Mouse (Mus musculus) CD8-positive naive resting alpha-beta T cell, adult 2 months (primary cell): Measurements from ENCODE around the gene Pip5k1b.

Experiments used
- DNase-seq, 2 experiments: peaks; one replicate each; pipeline ENCODE4 v3.0.0; 2022; ENCODE audit warnings: low read depth in 2 of 2, low spot score in 2 of 2

Pip5k1b gene

DNA sequence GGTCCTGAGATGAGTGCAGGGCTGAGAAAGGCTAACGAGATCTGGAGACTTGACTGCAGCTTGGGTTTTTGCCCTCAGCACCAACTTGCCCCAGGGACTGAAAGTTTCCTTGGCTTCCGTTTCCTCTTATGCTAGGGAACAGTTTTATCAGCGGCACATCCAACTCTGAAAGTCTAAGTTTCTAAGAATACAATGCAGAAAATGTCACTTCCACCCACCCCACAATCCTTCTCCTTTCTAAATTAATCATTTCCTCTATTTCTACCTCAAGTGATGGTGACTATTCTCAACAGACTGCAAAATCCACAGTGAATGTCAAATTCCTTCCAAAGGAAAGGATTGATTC, 138.0 kb downstream of the Pip5k1b start:
- no peak for DNase-seq

DNA sequence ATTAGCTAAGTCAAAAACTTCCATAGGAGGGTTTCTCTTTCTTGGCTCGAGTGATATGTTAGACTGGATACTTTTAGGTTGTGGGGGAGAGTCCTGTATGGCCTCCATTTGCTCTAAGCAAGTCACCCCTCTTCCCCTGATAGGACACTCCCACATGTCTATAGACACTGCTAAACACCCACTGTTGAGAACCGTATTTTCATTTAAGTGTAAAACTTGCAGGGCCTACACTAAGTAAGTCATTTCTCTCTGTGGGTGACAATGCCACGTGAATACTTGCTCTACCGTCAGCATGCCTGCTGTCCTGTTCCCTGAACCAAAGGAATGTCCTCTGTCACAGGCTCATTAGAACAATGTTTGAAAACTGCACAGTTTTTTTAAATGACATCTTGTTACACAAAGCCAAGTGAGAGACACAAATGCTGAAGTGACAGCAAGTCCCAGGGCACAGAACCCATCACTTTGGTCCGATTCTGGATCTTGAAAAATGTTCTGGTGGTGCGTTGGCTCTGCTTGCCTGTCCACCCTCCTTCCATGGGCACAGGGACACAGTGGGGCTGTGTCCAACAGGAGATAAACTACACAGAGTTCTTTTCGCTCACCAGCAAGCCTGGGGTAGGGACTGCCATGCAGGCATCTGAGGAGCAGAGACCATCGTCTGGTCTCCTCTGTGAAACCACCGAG, 138.6 kb downstream of the Pip5k1b start:
- DNase-seq, result no peak

DNA sequence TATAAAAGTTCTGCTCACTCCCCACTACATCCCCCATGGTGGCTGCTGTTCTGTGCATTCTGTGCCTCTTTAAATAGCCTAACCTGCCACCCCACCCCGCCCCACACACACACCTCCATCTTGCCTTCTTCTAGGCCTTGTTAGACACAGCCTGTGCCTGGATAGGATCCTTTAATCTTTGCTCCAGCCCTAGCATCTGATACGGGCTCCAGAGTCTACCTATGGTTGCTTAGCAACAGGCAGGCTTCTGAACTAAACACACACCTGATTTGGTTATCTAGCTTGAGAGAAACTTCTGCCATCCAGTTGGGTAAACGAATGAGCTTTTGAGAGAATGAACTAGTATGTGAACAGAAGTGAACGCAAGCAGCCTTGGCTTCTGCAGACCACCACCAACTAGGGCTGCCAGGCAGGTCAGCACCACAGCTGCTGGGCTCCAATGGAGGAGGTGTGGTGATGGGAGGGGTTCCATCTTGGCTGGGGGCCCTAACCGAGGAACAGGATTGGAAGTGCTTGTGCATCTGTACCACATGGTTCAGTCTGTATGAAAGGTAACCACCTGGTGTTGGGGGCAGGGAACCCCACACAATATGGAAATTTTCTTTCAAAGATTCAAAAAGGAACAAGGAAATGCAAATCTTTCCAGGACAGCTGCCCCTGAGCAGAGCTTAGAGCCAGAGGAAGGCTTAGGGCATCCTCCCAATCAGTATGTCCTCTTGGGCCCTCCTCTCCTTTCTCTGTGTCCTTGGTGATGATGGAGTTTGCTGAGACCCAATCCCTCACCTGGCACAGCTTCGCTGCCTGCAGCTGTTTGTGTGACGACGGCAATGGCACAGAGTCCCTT, 139.7 kb downstream of the Pip5k1b start:
- DNase-seq, result no peak

DNA sequence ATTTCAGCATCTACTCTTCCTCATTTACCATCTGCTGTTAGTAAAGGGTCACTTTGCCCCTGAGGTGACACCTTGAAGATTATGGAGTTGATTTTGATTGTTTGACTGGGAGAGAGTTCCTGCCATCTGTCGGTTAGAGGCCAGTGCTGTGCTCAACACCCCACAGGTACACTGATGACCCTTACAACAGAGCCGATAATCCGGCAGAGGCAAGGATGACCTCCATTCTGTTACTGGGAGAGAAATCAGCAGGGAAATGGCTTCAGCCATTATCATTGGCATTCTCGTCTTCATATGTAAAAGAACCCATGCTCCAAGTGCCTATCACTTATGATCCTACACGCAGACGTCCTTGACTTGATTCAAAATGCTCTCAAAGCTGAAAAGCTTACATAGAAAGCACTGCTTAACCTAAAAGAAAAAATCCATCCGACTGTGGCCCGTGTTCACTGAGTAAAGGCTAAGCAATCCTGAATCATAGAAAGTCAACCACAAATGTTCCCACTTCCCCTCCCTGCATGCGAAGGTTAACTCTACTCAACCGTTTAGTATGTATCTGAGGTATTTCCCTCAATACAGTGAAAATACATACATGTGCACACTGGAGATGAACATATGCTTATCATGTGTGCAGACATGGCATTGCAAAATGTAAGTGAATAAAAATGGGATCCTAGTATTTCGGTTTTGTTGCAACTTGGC, 146.7 kb downstream of the Pip5k1b start:
- DNase-seq, result no peak

DNA sequence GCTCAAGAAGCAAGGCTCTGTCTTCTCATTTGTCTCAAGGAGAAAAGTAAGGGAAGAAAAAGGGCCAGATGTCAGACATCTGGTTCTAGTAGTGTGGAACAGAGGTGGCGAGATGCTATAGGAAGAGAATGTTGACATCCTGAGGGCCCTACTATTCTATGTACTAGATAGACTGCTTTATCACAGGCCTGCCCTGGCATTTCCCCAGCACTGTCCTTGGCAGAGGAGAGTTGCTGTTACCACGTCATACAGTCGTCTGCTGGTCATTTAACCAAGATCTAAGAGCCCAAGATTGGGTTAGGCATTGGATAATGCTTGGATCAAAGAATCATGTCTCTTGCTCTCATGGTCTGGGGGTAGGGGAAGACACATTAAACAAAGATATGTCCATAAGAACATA, 151.0 kb downstream of the Pip5k1b start:
- no peak for DNase-seq

DNA sequence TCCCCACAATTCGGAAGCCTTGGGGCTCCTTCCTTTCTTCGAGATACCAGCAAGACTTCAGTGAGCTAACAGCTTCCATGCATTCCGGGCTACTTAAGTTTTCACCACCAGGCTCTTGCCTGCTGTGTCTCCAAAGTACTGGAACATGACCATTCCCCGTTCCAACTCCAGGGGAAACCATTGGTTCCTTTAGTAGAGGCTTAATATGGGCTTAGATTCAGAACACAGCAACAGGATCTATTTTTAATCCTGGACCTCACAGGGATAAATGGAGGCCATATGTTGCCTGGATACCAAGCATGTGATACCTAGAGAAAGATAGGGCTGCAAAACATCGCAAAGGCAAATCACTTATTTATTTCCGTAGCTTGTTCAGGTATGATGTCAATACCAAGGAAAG, 152.4 kb downstream of the Pip5k1b start:
- DNase-seq, result no peak

DNA sequence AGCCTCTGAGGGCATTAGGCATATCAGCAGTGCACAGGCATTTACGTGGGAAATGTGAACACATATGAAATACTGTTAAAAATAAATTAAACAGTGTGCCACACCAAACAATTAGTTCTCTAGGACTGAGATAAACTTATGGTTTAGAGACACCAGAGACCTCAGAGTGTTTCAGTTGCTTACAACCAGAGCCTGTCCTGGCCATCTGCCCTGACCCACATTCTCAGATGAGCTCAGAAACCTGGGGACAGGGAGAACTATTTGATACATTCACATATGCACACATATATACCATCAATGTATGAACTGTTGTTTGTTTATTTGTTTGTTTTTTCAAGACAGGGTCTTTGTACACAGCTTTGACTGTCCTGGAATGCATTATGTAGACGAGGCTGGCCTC, 161.8 kb downstream of the Pip5k1b start:
- DNase-seq, result no peak

DNA sequence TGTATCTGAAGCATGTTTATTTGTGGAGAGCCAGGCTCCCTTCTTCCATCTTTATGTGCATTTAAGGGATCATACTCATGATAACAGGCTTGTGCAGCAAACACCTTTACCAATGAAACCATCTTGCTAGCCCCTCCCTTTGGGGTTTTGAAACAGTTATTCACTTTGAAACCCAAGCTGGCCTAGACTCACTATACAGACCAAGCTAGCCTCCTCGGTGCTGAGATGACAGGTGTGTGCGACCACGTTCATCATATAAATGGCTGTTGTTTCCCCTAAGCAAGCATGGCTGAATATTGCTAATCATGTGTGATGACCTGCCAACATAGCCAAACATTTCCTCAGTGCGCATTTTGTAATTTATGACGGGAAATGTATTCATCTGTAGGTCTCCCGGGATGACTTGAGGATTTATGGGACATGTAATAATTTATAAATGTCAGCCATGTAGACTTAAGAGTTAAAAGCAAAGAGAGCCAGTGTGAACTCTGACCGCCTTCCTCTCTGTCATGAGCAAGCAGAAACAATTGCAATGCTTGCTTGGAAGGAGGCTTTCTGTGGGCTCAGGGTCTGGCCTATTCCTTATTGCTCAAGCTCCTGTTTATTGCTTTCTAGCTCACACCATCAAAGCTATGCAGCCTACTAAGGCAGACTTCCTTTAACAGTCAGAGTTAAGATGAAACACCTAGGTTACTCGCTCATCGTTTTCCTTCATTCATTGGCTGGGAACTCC, 164.0 kb downstream of the Pip5k1b start:
- DNase-seq, result no peak

DNA sequence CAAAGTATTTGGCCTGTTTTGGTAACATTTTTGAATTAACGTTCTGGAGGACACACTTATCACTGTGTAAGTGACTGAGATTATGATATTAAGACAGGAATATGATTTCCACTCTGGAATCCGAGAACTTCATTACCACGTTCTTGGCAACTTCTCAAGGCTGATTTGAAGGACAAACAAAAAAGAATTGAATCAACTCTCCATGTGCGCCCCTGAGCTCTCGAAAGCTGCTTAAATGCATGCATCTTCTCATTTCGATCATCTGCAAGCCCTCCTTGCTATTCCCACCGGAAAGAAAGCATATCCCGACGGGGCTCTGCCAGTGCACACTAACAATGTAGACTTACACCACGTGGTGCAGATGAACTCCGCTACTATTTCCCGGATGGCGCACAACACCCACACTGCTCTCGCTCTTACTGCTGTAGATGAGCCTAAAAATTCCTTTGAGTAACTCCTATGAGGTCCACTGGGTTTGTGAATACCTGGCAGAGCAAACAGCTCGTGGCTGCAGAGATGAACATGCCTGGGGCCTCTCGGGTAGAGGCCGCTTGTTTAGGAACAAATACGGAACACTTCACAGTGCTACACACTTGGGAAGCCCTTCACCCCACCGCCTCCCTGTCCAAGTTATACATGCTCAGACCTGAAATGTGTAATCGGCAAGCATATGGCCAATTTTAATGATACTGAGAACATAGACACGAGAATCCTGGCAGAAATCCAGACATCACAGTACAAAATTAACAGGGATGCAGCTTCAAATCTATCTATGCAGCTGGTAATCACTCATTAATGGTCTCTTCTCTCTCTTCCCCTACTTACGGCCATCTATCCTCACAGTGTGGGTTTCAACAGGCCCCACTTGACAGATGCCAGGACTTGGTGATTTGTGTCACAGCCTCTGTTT, 168.5 kb downstream of the Pip5k1b start:
- DNase-seq, result no peak

DNA sequence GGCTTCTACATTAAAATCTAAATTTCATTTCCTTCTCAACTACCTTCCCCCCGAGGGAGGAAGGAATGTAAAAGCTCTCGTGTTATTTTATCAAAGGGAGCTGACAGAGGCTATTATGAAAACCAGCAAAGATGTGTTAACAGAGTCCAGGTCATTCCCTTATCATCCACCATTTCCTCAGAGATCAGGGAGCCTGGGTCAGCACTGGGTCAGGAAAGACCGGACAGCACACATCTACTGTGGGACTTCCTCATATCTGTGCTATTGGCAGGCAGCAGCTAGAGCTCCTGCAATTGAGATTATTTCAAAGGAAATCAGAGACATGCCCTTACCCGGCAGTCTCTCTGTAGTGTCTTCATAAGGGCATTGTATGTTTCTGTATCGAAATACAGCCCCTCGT, 177.2 kb downstream of the Pip5k1b start:
- no peak for DNase-seq

DNA sequence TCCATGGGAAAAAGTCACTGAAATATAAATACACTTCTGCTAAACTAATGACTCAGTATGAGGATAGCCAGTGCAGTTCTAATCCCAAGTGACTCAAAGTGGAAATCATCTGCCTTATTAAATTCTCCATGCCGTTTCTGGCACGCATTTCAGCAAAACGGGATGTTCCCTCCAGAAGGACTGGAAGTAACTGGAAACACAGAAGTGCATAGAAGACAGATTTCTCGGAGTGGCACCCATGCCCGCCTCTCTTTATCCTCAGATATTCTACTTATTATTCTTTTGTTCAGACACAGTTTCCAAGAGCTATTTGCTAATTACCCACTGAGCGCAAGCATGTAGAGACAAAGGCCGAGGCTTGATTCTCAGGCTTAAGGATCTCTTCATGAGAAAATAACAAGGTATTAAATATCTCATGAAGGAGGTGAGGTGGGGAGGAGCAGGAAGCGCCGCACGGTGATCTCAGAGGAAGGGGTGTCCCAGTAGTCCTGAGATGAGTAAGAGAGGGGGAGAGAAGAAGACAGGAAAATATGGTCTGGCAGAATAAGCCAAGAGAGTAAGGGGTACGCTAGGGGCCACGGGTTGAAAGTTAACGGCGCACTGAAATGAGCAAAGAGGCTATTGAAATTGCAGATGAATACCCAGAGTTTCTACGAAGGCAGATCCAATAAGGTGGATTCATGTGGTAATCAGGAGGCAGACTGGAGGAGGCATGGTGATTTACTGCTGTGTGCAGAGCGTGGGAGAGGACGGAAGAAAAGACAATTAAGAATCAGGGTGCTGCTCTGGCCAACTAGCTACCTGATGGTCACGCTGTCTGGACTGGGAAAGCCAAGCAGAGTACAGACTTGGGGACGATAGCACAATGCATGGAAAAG, 183.7 kb downstream of the Pip5k1b start:
- no peak for DNase-seq

DNA sequence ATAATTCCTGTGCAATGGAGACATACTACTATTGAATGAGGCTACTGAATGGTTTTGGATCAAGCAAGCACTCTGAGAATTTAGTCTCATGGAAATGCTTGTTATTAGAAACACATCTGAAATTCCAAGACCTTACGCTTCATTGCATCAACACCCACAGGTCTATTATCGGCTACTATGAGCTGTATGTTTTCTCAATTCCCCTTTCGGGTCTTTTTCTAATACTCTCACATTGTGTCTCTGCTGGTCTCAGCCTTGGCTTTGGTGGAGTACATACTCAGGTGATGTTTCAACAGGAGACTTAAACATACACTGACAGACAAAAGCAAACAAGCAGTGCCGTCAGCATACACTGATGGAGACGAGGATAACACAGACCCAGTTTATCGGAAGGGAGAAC, 187.3 kb downstream of the Pip5k1b start:
- no peak for DNase-seq

DNA sequence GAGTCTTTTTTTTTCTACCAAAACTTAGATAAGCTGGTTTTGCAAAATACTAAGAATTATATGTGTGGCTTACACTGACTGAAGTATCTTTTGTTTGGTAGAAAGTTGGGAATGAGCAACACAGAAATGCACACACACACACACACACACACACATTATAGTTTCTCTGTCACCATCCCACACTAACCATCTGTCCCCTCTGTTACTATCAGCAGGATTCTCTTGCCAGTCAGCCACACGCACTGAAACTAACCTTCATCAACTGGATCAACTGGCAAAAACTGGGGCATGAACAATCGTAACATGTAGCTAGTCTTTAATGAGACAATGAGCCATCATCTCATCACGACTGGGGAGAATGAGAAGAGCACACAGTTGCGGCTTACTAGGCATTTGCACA, 187.9 kb downstream of the Pip5k1b start:
- DNase-seq, result no peak

DNA sequence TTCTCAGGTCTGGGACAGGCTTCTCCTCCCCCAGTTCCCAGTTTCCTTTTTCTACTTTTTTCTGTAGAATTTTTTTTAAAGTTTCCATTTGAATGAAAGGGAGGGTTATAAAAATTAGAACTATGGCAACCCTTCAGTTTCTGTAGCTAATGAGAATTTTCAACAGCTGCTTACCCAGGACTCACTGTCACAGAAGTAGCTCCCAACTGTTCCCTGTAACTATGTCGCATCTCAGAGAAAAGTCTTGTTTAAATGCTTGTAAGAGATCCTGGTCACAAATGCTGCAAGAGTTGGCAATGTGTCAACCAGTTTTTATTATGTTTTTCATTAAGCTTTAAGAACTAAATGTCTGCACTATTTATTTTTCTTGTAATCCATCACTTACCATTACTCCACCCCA, 188.9 kb downstream of the Pip5k1b start:
- DNase-seq, result no peak

DNA sequence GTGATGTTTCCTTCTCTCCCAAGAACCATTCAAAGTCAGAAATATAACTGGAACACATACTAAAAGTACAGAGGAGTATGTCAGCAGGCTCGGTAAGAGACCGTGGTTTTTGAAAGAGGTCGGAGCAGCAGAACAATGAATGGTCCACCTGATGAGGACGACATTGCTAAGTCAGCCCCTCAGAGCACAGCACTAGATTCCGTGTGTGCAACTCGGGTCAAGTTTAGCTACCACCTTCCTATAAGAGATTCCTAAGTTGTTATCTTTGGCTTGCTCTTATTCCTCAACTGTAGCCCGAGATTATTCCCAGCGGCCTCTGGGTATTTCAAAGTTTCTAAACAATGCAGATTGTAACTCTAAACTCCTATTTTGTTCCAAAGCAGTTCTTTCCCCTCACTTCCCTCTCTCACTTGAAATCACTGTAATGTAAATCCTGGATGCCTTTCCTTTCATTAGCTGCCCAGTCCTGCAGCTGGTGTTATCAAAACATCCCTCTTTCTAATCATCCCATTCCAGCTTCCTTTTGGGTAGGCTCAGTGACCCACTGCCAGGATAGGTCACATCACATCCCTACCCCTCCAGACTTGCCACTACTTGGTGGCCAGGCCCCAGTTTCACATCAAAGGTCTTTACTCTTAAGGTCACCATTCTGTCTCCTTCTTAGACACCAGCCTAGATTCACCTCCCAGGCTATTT, 192.9 kb downstream of the Pip5k1b start:
- DNase-seq, result no peak

DNA sequence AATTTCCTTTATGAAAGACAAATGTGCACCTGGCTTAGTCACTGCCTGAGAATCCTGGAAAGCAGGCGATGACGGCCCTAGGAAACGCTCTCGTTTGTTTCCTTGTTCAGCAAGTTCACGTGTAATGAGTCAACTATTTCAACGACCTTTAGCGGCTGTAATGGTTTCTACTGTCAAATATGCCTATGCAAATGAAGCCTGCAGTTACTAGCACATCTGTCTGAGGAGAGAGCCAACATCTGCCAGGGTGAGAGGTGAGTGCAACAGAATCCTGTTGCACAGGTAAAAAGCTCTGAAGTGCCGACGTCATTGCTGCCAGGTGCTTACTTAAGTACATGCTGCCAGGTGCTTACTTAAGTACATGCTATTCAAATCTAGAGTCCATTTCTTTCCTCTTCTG, 196.4 kb downstream of the Pip5k1b start:
- no peak for DNase-seq

DNA sequence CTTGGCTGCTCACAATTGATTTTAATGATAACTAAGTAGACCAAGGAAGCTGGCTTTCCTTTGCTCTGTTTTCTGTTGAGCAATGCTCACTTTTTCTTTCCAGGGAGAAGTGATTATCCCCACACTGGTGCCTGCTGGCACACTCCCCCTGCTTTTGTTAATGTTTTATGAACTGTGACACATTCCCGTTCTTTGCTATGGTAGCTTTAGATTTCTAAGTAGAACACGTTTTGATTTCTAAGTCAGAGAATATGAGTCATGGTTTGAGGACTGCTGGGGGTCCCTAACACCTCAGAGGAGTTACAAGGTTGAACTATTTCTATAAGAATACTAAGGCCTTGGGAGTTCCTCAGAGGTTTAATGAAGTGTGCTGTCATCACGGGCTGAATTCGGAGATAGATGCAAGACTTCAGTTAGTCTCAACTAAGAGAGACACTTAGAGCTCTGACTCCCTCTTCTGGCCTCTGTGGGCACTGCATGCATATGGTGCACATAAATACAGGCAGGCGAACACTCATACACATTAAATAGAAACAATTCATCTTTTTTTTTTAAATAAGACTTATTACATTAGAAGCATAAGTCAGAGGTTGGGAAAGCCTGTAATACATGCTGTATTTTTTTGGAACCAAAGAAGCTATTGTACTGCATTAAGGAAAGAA, 203.2 kb downstream of the Pip5k1b start:
- no peak for DNase-seq

DNA sequence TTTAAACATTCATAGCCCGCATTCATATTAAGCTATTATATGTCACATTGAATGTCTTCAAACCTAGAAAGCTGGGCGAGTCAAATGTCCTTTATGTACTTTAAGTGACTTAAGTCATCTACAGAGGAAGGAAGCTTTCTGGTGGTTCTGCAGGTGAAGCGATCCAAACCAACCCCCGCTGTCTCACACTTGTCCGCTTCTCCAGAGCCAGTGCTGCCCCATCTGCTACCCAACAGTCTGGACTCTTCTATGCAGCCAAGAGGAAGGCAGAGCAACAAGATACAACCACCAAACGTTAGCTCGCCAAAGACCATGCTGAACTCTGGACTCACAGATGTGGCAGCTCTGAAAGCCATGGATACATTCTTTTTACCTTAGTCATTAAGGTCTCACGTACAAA, 211.2 kb downstream of the Pip5k1b start:
- DNase-seq, result no peak
